Mouse (Mus musculus): ENCODE data around the gene Fscn1.

Gene Fscn1

GRCm38 (mm10) chr5:142936336-142936719 is 23.8 kb upstream of the Fscn1 start:
- peak; percentile 87 for DNase-seq

GRCm38 (mm10) chr5:142937956-142938727 is 22.0 kb upstream of the Fscn1 start:
- peak; percentile 65 for DNase-seq

- no peak for DNase-seq
Measured at GRCm38 (mm10) chr5:142940393-142940792, 19.8 kb upstream of the Fscn1 start.

GRCm38 (mm10) chr5:142944979-142945682 is 15.0 kb upstream of the Fscn1 start:
- no peak for DNase-seq

- DNase-seq: no peak
Measured at GRCm38 (mm10) chr5:142947460-142947859, 12.7 kb upstream of the Fscn1 start.

- no peak for DNase-seq
Measured at GRCm38 (mm10) chr5:142949580-142949979, 10.6 kb upstream of the Fscn1 start.

GRCm38 (mm10) chr5:142950405-142950804 is 9.7 kb upstream of the Fscn1 start:
- no peak for DNase-seq

- DNase-seq: no peak
Measured at GRCm38 (mm10) chr5:142953641-142954040, 6.5 kb upstream of the Fscn1 start.

GRCm38 (mm10) chr5:142956956-142957703 is 3.0 kb upstream of the Fscn1 start:
- no peak for DNase-seq

GRCm38 (mm10) chr5:142958464-142958863 is 1.7 kb upstream of the Fscn1 start:
- no peak for DNase-seq

GRCm38 (mm10) chr5:142959156-142959555 is 987 bp upstream of the Fscn1 start:
- no peak for DNase-seq

GRCm38 (mm10) chr5:142960775-142961271 is 680 bp downstream of the Fscn1 start:
- DNase-seq: peak; percentile 14

- no peak for DNase-seq
Measured at GRCm38 (mm10) chr5:142961398-142961880, 1.3 kb downstream of the Fscn1 start.

GRCm38 (mm10) chr5:142961881-142962443 is 1.8 kb downstream of the Fscn1 start:
- peak; percentile 12 for DNase-seq

- DNase-seq: no peak
Measured at GRCm38 (mm10) chr5:142962444-142962961, 2.4 kb downstream of the Fscn1 start.

GRCm38 (mm10) chr5:142963003-142963704 is 3.0 kb downstream of the Fscn1 start:
- no peak for DNase-seq

GRCm38 (mm10) chr5:142963705-142964494 is 3.8 kb downstream of the Fscn1 start:
- DNase-seq: no peak

- no peak for DNase-seq
Measured at GRCm38 (mm10) chr5:142964650-142965049, 4.5 kb downstream of the Fscn1 start.

- DNase-seq: no peak
Measured at GRCm38 (mm10) chr5:142968411-142968810, 8.3 kb downstream of the Fscn1 start.

- no peak for DNase-seq
Measured at GRCm38 (mm10) chr5:142973971-142974370, 13.8 kb downstream of the Fscn1 start.

- peak; percentile 45 for DNase-seq
Measured at GRCm38 (mm10) chr5:142974598-142975121, 14.5 kb downstream of the Fscn1 start.

Measured in thymus, postnatal 14 days (tissue).